In genomic region chr5:91519521-91519920, GRCm38 (mm10) we compare ENCODE assay signal across 8 mouse cellular contexts. TPM values are rescaled to one million over a fixed set of nuclear protein-coding genes. Genes with fewer than 3 reads are reported as not detected.
DNase-seq lines count a peak whose midpoint lies in the region; ATAC-seq and TF ChIP-seq lines count a peak whose summit lies in the region.

No protein-coding gene starts in this region.

- H3K9ac ChIP-seq in heart, embryonic 16.5 days (ENCODE audit: low read length): peak overlapping the region; percentile 80
- no peak overlapping the region; the same call in 1 of the 2 replicates for H3K9ac ChIP-seq in midbrain, embryonic 15.5 days

- TF ChIP-seq CTCF in left cerebral cortex, adult 2 months (IDR thresholded peaks at IDR 0.05): no peak

- DNase-seq in left cerebral cortex, adult 2 months (ENCODE audit: extremely low spot score in 1 of 2, low spot score in 2 of 2): no peak
- DNase-seq in left cerebral cortex, adult 9 months (ENCODE audit: low spot score in 2 of 2): no peak
- peak; percentile 27 to 57 for DNase-seq in adrenal gland, postnatal 36 days
- no peak for DNase-seq in frontal cortex, postnatal 36 days (ENCODE audit: low spot score in 2 of 2)
- DNase-seq in thymus, adult 18-20 months: no peak
- DNase-seq in cerebellum, adult 11-12 months: no peak

- H3K27me3 ChIP-seq in heart, embryonic 16.5 days (ENCODE audit: control insufficient read depth, insufficient read depth, low read length): no peaks in the 10 kb centered on the region
- 0 out of 2 replicates have a peak, but pooled peaks cover 2% of the 10 kb centered on the region for H3K27me3 ChIP-seq in midbrain, embryonic 15.5 days (replicated peaks)

- no peak for ATAC-seq in heart, embryonic 16.5 days (replicated peaks; ENCODE audit: extremely low read depth, insufficient read depth, low FRiP score)
- ATAC-seq in midbrain, embryonic 15.5 days (replicated peaks): no peak

- no peaks in the 10 kb centered on the region for H3K36me3 ChIP-seq in heart, embryonic 16.5 days (ENCODE audit: control insufficient read depth, insufficient read depth)
- no peaks in the 10 kb centered on the region for H3K36me3 ChIP-seq in midbrain, embryonic 15.5 days (replicated peaks)

- no peak overlapping the region for H3K27ac ChIP-seq in left cerebral cortex, adult 2 months
- peak overlapping the region; percentile 53; the same call in 1 of the 2 replicates for H3K27ac ChIP-seq in heart, embryonic 16.5 days (ENCODE audit: low read length)
- no peak overlapping the region for H3K27ac ChIP-seq in midbrain, embryonic 15.5 days

- intact Hi-C loops in left cerebral cortex, adult 2 months (cut with DNase I): no loop called here

- 32% methylated on average over 4 of the region's 4 CpGs for WGBS in heart, embryonic 16.5 days
- WGBS in midbrain, embryonic 15.5 days: 55% methylated on average over 4 of the region's 4 CpGs

- no peaks in the 10 kb centered on the region for H3K9me3 ChIP-seq in heart, embryonic 16.5 days (replicated peaks; ENCODE audit: control insufficient read depth, low read length)
- H3K9me3 ChIP-seq in midbrain, embryonic 15.5 days: no peaks in the 10 kb centered on the region

- H3K4me2 ChIP-seq in heart, embryonic 16.5 days (ENCODE audit: low read depth, low read length): peak overlapping the region; percentile 84
- peak overlapping the region; percentile 94 for H3K4me2 ChIP-seq in midbrain, embryonic 15.5 days

- H3K4me3 ChIP-seq in left cerebral cortex, adult 2 months: peak overlapping the region; percentile 77; the same call in 1 of the 2 replicates
- H3K4me3 ChIP-seq in heart, embryonic 16.5 days (ENCODE audit: low read length): peak overlapping the region; percentile 71
- peak overlapping the region; percentile 0; the same call in 1 of the 2 replicates for H3K4me3 ChIP-seq in midbrain, embryonic 15.5 days

- H3K4me1 ChIP-seq in heart, embryonic 16.5 days (ENCODE audit: control insufficient read depth, insufficient read depth, low read length): peaks cover 30% of the 10 kb centered on the region
- peaks cover 21% of the 10 kb centered on the region for H3K4me1 ChIP-seq in midbrain, embryonic 15.5 days

RNA-seq across cellular contexts. Expression of gene Parm1, which starts 2.1 kb away (rescaled TPM):
- total RNA-seq in left cerebral cortex, adult 2 months (2021): 10 to 100 TPM; 40.3 to 41.5 TPM
- total RNA-seq in adrenal gland, postnatal 36 days (2021): 100 to 1,000 TPM; 113 to 127 TPM
- 30.2 and 32.5 TPM in 2 replicates for polyA plus RNA-seq in heart, embryonic 16.5 days (2015; fragmentation: Nextera tagmentation; extraction: Ambion mirVana)
- 6.2 and 6.6 TPM in 2 replicates for polyA plus RNA-seq in midbrain, embryonic 15.5 days (2015; fragmentation: Nextera tagmentation; extraction: Ambion mirVana)

Comparison
In these comparisons a context has a peak if more than half of its experiments do, and no peak if none do; other contexts are left out.
1. DNase-seq: peak in adrenal gland, postnatal 36 days (2 of 2); none in left cerebral cortex, adult 2 months (0 of 2), left cerebral cortex, adult 9 months (0 of 2), frontal cortex, postnatal 36 days (0 of 2), thymus, adult 18-20 months (0 of 2) and cerebellum, adult 11-12 months (single experiment).
2. H3K4me3 ChIP-seq: peak in every context shown above with its lines; median percentile 77 in left cerebral cortex, adult 2 months; 71 in heart, embryonic 16.5 days; 0 in midbrain, embryonic 15.5 days.